Mouse (Mus musculus): Measurements from ENCODE around the gene Npr2. TPM values are rescaled to one million over a fixed set of nuclear protein-coding genes. Genes with fewer than 3 reads are reported as not detected.
"Not testable (repeated sequence)": the region's sequence is repeated elsewhere in the genome, so short reads cannot be mapped to it uniquely, and the experiment has no call there.

Gene Npr2
- 6.7 and 10.8 TPM in 2 replicates for polyA plus RNA-seq (2015; fragmentation: Nextera tagmentation; extraction: Ambion mirVana)

DNA sequence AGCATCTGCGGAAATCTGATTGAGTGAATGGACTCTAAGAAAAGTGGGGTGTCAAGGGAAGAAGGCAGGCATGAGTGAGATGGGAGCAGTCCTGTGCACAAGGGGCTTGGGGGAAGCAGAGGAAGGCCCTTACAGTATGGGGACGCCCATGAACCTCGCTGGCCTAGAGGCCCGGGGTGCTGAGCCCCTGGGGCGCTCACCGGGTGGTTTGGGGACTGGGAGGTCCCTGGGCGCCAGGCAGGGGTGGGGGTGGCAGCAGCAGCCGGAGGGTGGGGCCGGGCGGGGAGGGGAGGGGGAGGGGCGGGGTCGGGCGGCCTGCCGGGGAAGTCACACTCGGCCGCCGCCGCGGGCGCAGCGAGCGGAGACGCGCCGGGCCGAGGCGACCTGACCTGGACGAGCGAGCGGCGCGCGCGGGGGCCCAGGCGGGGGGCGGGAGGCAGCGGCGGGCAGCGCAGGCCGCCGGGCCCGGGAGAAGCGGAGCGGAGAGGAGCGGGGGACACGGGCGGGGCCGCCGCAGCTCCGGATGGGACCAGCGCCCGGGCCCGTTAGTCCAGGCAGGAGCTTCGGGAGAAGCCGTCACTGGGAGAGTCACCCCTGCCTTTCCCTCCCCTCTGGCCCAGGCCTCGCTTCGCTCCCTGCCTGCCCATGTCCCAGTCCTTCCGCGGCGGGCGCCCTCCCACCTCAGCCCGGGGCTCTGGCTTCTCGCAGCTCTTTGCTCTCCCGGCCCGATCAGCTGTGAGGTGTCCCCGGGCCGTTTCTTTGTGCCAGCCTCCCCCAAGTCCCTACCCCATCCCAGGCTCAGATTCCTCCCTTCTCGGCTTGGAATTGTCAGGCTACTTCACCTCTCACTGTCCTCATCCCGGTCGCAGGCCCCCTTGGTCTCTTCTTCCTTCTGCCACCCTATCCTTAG lies at the start of gene Npr2:
Npr2 (plus strand) TSS at position 890 of the 910 bp plus-strand sequence.
- peak; percentile 59 for ATAC-seq (replicated peaks; ENCODE audit: insufficient number of reproducible peaks, insufficient read depth, low FRiP score, low read depth)
- Histone ChIP-seq H3K27me3 (peaks cover 7% of the 10 kb centered on the region; the same call in 1 of the 2 replicates), H3K36me3 (no peaks in the 10 kb centered on the region), H3K4me3 (peak within 1 kb of the TSS; percentile 78), H3K9me3 (replicated peaks) (no peaks in the 10 kb centered on the region), H3K4me1 (replicated peaks) (peaks cover 42% of the 10 kb centered on the region), H3K4me2 (peak within 1 kb of the TSS; percentile 95), H3K27ac (peak within 1 kb of the TSS; percentile 83), H3K9ac (peak within 1 kb of the TSS; percentile 91)
- WGBS = 3% methylated on average over 44 of the region's 70 CpGs

DNA sequence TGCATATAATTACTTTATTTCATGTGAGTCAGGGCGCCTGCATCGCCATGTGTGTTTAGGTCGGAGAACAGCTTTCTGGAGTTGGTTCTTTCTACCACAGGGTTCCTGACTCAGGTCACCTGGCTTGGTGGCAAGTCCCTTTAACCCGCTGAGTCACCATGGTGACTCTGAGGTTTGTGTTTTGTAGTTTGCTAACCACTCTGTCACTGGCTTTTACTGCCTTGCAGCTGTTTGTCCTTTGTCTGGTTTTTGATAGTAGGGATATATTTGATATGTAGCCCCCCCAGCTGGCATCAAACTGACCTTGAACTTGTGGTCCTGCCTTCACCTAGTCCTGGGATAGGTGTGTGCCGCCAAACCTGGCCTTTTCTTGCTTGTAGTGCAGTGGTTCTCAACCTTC lies 49.5 kb upstream of the Npr2 start:
- Histone ChIP-seq H3K27ac (no peak overlapping the region), H3K36me3 (peaks cover 36% of the 10 kb centered on the region), H3K4me2 (no peak overlapping the region), H3K4me1 (replicated peaks) (peaks cover 32% of the 10 kb centered on the region), H3K9me3 (replicated peaks) (no peaks in the 10 kb centered on the region), H3K9ac (no peak overlapping the region), H3K27me3 (no peaks in the 10 kb centered on the region), H3K4me3 (no peak overlapping the region)
- 87% methylated on average over 5 of the region's 5 CpGs for whole genome bisulfite sequencing
- ATAC-seq (replicated peaks; ENCODE audit: insufficient number of reproducible peaks, insufficient read depth, low FRiP score, low read depth) = no peak

DNA sequence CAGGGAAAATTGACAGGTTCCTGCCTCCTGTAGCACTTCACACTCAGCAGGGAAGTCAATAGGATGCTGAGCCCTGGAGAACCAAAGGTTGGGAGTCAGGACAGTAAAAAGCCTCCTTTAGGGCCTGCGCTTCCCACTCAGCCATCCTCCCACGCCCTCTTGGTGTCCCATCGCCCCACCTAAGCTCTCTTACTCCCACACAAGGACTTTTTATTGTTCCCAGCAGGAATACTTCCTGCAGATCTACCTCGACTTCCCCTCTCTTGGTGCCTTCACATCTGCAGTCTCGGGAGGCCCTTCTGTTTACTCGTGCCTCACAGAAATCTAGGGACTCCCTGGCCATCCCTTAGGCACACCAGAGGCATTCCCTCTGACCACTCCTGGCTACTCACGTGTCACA lies 48.3 kb upstream of the Npr2 start:
- Histone ChIP-seq H3K4me1 (replicated peaks) (peaks cover 29% of the 10 kb centered on the region), H3K27ac (no peak overlapping the region), H3K9me3 (replicated peaks) (no peaks in the 10 kb centered on the region), H3K9ac (no peak overlapping the region), H3K4me3 (no peak overlapping the region), H3K36me3 (peaks cover 36% of the 10 kb centered on the region), H3K4me2 (no peak overlapping the region), H3K27me3 (no peaks in the 10 kb centered on the region)
- WGBS = 64% methylated on average over 7 of the region's 7 CpGs
- no peak for ATAC-seq (replicated peaks; ENCODE audit: insufficient number of reproducible peaks, insufficient read depth, low FRiP score, low read depth)

GRCm38 (mm10) chr4:43584444-43585416 lies 47.0 kb upstream of the Npr2 start, which contains the start of gene Msmp:
Gene Msmp, minus strand, starts transcription at chr4:43584494.
- no peak within 1 kb of the TSS for H3K27ac ChIP-seq
- H3K4me1 ChIP-seq (replicated peaks) = peaks cover 23% of the 10 kb centered on the region
- H3K36me3 ChIP-seq = peaks cover 36% of the 10 kb centered on the region
- H3K9ac ChIP-seq = no peak within 1 kb of the TSS
- no peaks in the 10 kb centered on the region for H3K27me3 ChIP-seq
- 0 out of 2 replicates have a peak, but pooled peaks have one; percentile 24 for ATAC-seq (replicated peaks; ENCODE audit: insufficient number of reproducible peaks, insufficient read depth, low FRiP score, low read depth)
- 59% methylated on average over 12 of the region's 12 CpGs for WGBS
- no peak within 1 kb of the TSS for H3K4me3 ChIP-seq
- no peak within 1 kb of the TSS for H3K4me2 ChIP-seq
- H3K9me3 ChIP-seq (replicated peaks) = no peaks in the 10 kb centered on the region

- H3K36me3 ChIP-seq = peaks cover 34% of the 10 kb centered on the region
- no peak for ATAC-seq (replicated peaks; ENCODE audit: insufficient number of reproducible peaks, insufficient read depth, low FRiP score, low read depth)
- no peaks in the 10 kb centered on the region for H3K9me3 ChIP-seq (replicated peaks)
- peaks cover 20% of the 10 kb centered on the region for H3K4me1 ChIP-seq (replicated peaks)
- H3K27me3 ChIP-seq = no peaks in the 10 kb centered on the region
- H3K9ac ChIP-seq = no peak overlapping the region
- no peak overlapping the region for H3K4me2 ChIP-seq
- no peak overlapping the region for H3K27ac ChIP-seq
- 49% methylated on average over 10 of the region's 10 CpGs for WGBS
- no peak overlapping the region for H3K4me3 ChIP-seq
Measured at GRCm38 (mm10) chr4:43585682-43586081, 46.1 kb upstream of the Npr2 start.

GRCm38 (mm10) chr4:43586411-43586810 lies 45.3 kb upstream of the Npr2 start:
- no peak overlapping the region for H3K4me2 ChIP-seq
- no peak for ATAC-seq (replicated peaks; ENCODE audit: insufficient number of reproducible peaks, insufficient read depth, low FRiP score, low read depth)
- 64% methylated on average over 8 of the region's 8 CpGs for WGBS
- H3K36me3 ChIP-seq = peaks cover 27% of the 10 kb centered on the region
- H3K27me3 ChIP-seq = no peaks in the 10 kb centered on the region
- peaks cover 20% of the 10 kb centered on the region for H3K4me1 ChIP-seq (replicated peaks)
- no peak overlapping the region for H3K27ac ChIP-seq
- H3K9me3 ChIP-seq (replicated peaks) = no peaks in the 10 kb centered on the region
- H3K9ac ChIP-seq = no peak overlapping the region
- H3K4me3 ChIP-seq = no peak overlapping the region

GRCm38 (mm10) chr4:43587681-43588080 lies 44.1 kb upstream of the Npr2 start:
- H3K36me3 ChIP-seq = peaks cover 15% of the 10 kb centered on the region
- 30% methylated on average over 7 of the region's 7 CpGs for WGBS
- no peak overlapping the region for H3K4me2 ChIP-seq
- ATAC-seq (replicated peaks; ENCODE audit: insufficient number of reproducible peaks, insufficient read depth, low FRiP score, low read depth) = no peak
- no peak overlapping the region for H3K27ac ChIP-seq
- no peak overlapping the region for H3K9ac ChIP-seq
- no peak overlapping the region for H3K4me3 ChIP-seq
- H3K27me3 ChIP-seq = no peaks in the 10 kb centered on the region
- H3K4me1 ChIP-seq (replicated peaks) = peaks cover 20% of the 10 kb centered on the region
- H3K9me3 ChIP-seq (replicated peaks) = no peaks in the 10 kb centered on the region

- no peak overlapping the region for H3K4me3 ChIP-seq
- no peak overlapping the region for H3K9ac ChIP-seq
- H3K36me3 ChIP-seq = no peaks in the 10 kb centered on the region
- H3K4me1 ChIP-seq (replicated peaks) = peaks cover 6% of the 10 kb centered on the region
- H3K27ac ChIP-seq = no peak overlapping the region
- 66% methylated on average over 5 of the region's 5 CpGs for WGBS
- H3K27me3 ChIP-seq = no peaks in the 10 kb centered on the region
- H3K9me3 ChIP-seq (replicated peaks) = no peaks in the 10 kb centered on the region
- no peak overlapping the region for H3K4me2 ChIP-seq
- ATAC-seq (replicated peaks; ENCODE audit: insufficient number of reproducible peaks, insufficient read depth, low FRiP score, low read depth) = no peak
Measured at GRCm38 (mm10) chr4:43591543-43591942, 40.2 kb upstream of the Npr2 start.

- Histone ChIP-seq H3K4me3 (no peak overlapping the region), H3K27me3 (no peaks in the 10 kb centered on the region), H3K9me3 (replicated peaks) (no peaks in the 10 kb centered on the region), H3K4me2 (no peak overlapping the region), H3K4me1 (replicated peaks) (peaks cover 6% of the 10 kb centered on the region), H3K9ac (no peak overlapping the region), H3K36me3 (no peaks in the 10 kb centered on the region), H3K27ac (no peak overlapping the region)
- WGBS = 70% methylated on average over 3 of the region's 3 CpGs
- no peak for ATAC-seq (replicated peaks; ENCODE audit: insufficient number of reproducible peaks, insufficient read depth, low FRiP score, low read depth)
Measured at GRCm38 (mm10) chr4:43591961-43592360, 39.8 kb upstream of the Npr2 start.

GRCm38 (mm10) chr4:43593453-43593852 lies 38.3 kb upstream of the Npr2 start:
- ATAC-seq (replicated peaks; ENCODE audit: insufficient number of reproducible peaks, insufficient read depth, low FRiP score, low read depth) = no peak
- Histone ChIP-seq H3K4me1 (replicated peaks) (no peaks in the 10 kb centered on the region), H3K9me3 (replicated peaks) (no peaks in the 10 kb centered on the region), H3K4me2 (no peak overlapping the region), H3K9ac (no peak overlapping the region), H3K4me3 (no peak overlapping the region), H3K36me3 (no peaks in the 10 kb centered on the region), H3K27me3 (no peaks in the 10 kb centered on the region), H3K27ac (no peak overlapping the region)
- 60% methylated on average over 3 of the region's 3 CpGs for WGBS

DNA sequence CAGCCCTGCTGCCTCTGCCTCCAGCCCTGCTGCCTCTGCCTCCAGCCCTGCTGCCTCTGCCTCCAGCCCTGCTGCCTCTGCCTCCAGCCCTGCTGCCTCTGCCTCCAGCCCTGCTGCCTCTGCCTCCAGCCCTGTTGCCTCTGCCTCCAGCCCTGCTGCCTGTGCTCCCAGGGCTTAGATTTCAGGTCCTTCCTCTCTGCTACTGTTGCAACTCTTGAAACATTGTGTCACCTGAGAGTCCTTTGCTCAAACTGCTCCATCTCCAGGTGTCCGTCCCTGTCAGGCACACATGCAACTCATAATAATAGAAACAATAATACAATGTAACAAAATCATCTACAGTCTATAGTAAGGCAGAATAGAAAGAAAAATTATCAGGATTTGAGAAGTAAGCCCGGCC lies 35.1 kb upstream of the Npr2 start:
- H3K4me2 ChIP-seq; H3K4me1 ChIP-seq (replicated peaks); H3K9me3 ChIP-seq (replicated peaks); ATAC-seq (replicated peaks; ENCODE audit: insufficient number of reproducible peaks, insufficient read depth, low FRiP score, low read depth); H3K4me3 ChIP-seq; H3K27me3 ChIP-seq; H3K27ac ChIP-seq; H3K36me3 ChIP-seq; H3K9ac ChIP-seq: not testable (repeated sequence)
- 73% methylated on average over 2 of the region's 2 CpGs for WGBS

Data from heart, embryonic 15.5 days (tissue).